Mouse (Mus musculus): ENCODE measurements around the gene Asic1. TPM values are rescaled to one million over a fixed set of nuclear protein-coding genes. Genes with fewer than 3 reads are reported as not detected.

The Asic1 gene
- total and polyA plus RNA-seq, 2 experiments: 0.16 TPM; not detected in 1

DNA sequence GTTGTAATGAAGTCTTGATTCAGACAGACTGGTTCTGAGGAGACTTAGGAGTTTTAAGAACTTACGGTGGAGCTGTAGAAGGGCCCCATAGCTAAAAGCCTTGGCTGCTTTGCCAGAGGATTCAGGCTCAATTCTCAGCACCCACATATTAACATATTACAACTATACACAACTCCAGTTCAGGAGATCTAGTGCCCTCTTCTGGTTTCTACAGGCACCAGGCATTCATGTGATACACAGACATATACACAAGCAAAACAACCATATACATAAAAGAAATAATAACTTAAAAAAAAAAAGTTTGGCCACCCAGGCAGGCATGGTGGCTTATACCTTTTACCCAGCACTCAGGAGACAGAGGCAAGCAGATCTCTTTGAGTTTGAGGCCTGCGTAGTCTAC, 2.6 kb upstream of the Asic1 start:
- Histone ChIP-seq H3K79me2 (ENCODE audit: control insufficient read depth, insufficient read depth, low read length) (no peaks in the 10 kb centered on the region), H3K27ac (replicated peaks; ENCODE audit: insufficient read depth, low read depth, low read length) (no peak overlapping the region), H3K27me3 (ENCODE audit: control insufficient read depth, insufficient read depth, low read length) (peaks cover 19% of the 10 kb centered on the region), H3K4me1 (ENCODE audit: control insufficient read depth, insufficient read depth, low read length) (no peaks in the 10 kb centered on the region), H3K4me3 (ENCODE audit: insufficient read depth, low read depth, low read length) (no peak overlapping the region), H3K9ac (ENCODE audit: low read depth, low read length) (no peak overlapping the region), H3K36me3 (ENCODE audit: control insufficient read depth, insufficient read depth, low read length) (no peaks in the 10 kb centered on the region)
- no peak for DNase-seq (ENCODE audit: extremely low read depth, low read depth, low spot score)
- TF ChIP-seq CTCF (IDR thresholded peaks at IDR 0.05; ENCODE audit: low read depth, low read length) (no peak), POLR2A (IDR thresholded peaks at IDR 0.05; ENCODE audit: extremely low read depth, insufficient read depth, low read length) (no peak)
- 98% methylated on average over 2 of the region's 2 CpGs for WGBS

DNA sequence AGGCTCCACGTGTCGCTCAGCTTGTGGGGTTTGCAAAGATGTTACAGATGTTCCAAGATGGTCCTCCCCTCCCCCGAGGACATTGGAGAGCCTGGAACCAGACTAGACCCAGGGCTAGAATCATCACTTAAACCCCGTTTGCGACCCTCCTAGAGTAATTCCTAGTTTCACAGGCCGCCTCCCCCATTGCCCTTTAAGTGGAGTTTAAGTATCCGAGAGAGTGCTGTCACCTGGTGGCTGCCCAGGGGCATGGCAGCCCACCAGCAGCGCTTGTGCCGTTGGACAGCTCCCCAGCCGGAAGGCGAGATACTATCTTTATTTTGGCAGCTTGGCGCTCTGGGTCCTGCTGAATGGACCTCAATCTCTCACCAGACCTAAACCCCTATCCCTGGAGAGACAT, 1.3 kb upstream of the Asic1 start:
- peak; percentile 31 for DNase-seq (ENCODE audit: extremely low read depth, low read depth, low spot score)
- H3K36me3 ChIP-seq (ENCODE audit: control insufficient read depth, insufficient read depth, low read length): no peaks in the 10 kb centered on the region
- peaks cover 19% of the 10 kb centered on the region for H3K27me3 ChIP-seq (ENCODE audit: control insufficient read depth, insufficient read depth, low read length)
- H3K9ac ChIP-seq (ENCODE audit: low read depth, low read length): no peak overlapping the region
- TF ChIP-seq CTCF (IDR thresholded peaks at IDR 0.05; ENCODE audit: low read depth, low read length) (peak; percentile 97), POLR2A (IDR thresholded peaks at IDR 0.05; ENCODE audit: extremely low read depth, insufficient read depth, low read length) (no peak)
- no peaks in the 10 kb centered on the region for H3K79me2 ChIP-seq (ENCODE audit: control insufficient read depth, insufficient read depth, low read length)
- no peak overlapping the region for H3K27ac ChIP-seq (replicated peaks; ENCODE audit: insufficient read depth, low read depth, low read length)
- no peak overlapping the region for H3K4me3 ChIP-seq (ENCODE audit: insufficient read depth, low read depth, low read length)
- 7% methylated on average over 12 of the region's 12 CpGs for WGBS
- H3K4me1 ChIP-seq (ENCODE audit: control insufficient read depth, insufficient read depth, low read length): no peaks in the 10 kb centered on the region

DNA sequence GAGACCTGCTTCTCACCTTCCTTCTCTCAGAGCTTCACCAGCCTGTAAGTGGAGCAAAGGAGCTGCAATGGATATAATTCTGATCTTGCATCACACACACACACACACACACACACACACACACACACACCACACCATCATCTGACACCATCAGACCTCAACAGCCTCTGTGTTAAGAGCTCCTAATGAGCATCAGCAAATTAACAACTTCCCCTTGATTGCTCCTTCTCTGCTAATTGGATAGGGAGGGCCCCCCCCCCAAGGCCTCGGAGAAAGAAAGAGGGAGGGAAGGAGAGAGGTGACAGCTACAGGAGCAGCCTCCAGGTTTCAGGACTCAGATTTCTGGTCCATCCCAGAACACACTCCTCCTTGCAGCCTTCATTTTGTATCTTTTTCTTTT, 776 bp upstream of the Asic1 start:
- no peak overlapping the region for H3K27ac ChIP-seq (replicated peaks; ENCODE audit: insufficient read depth, low read depth, low read length)
- TF ChIP-seq POLR2A (IDR thresholded peaks at IDR 0.05; ENCODE audit: extremely low read depth, insufficient read depth, low read length): no peak
- TF ChIP-seq CTCF (IDR thresholded peaks at IDR 0.05; ENCODE audit: low read depth, low read length): no peak
- H3K27me3 ChIP-seq (ENCODE audit: control insufficient read depth, insufficient read depth, low read length): peaks cover 17% of the 10 kb centered on the region
- no peak for DNase-seq (ENCODE audit: extremely low read depth, low read depth, low spot score)
- H3K4me3 ChIP-seq (ENCODE audit: insufficient read depth, low read depth, low read length): no peak overlapping the region
- H3K9ac ChIP-seq (ENCODE audit: low read depth, low read length): no peak overlapping the region
- 0% methylated on average over 1 of the region's 1 CpGs for WGBS
- no peaks in the 10 kb centered on the region for H3K36me3 ChIP-seq (ENCODE audit: control insufficient read depth, insufficient read depth, low read length)
- H3K4me1 ChIP-seq (ENCODE audit: control insufficient read depth, insufficient read depth, low read length): no peaks in the 10 kb centered on the region
- H3K79me2 ChIP-seq (ENCODE audit: control insufficient read depth, insufficient read depth, low read length): no peaks in the 10 kb centered on the region

DNA sequence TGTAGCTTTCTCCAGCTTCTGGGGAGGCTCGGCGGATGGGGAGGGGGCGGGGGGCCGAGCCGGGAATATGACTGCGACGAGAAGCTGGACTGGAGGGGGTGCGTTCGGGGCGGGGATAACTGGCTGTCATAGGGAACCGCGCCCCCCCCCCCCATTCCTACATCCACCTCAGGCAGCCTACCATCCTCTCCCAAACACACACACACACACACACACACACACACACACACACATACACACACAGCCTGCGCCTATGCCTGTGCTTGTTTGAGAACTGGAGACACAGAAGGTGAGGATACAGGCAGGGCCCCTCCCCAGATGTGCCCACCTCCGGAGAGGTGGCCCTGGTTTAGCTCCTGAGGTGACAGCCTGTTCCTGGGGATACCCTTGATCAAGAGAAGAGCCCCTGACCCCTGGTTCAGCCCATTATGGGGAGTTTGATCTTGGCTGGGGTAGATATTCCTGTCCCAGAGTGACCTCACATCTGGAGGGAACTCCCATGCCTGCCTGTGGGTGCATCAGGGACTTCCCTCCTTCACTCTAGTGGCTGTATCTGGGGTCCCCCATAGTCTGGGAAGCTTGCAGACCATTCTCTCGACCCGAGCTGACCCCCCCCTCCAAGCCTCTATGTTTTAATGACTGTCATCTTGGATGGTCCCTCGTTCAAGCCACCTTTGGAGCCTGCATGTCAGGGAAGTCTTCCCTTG, 949 bp downstream of the Asic1 start:
- H3K27me3 ChIP-seq (ENCODE audit: control insufficient read depth, insufficient read depth, low read length): peaks cover 17% of the 10 kb centered on the region

DNA sequence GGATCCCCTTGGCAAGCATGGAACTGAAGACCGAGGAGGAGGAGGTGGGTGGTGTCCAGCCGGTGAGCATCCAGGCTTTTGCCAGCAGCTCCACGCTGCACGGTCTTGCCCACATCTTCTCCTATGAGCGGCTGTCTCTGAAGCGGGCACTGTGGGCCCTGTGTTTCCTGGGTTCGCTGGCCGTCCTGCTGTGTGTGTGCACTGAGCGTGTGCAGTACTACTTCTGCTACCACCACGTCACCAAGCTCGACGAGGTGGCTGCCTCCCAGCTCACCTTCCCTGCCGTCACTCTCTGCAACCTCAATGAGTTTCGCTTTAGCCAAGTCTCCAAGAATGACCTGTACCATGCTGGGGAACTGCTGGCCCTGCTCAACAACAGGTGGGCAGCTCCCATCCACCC, 1.6 kb downstream of the Asic1 start:
- no peak overlapping the region for H3K9ac ChIP-seq (ENCODE audit: low read depth, low read length)
- H3K36me3 ChIP-seq (ENCODE audit: control insufficient read depth, insufficient read depth, low read length): no peaks in the 10 kb centered on the region
- H3K4me3 ChIP-seq (ENCODE audit: insufficient read depth, low read depth, low read length): no peak overlapping the region
- no peak for TF ChIP-seq POLR2A (IDR thresholded peaks at IDR 0.05; ENCODE audit: extremely low read depth, insufficient read depth, low read length)
- no peak for TF ChIP-seq CTCF (IDR thresholded peaks at IDR 0.05; ENCODE audit: low read depth, low read length)
- WGBS: 60% methylated on average over 14 of the region's 14 CpGs
- no peaks in the 10 kb centered on the region for H3K79me2 ChIP-seq (ENCODE audit: control insufficient read depth, insufficient read depth, low read length)
- H3K27me3 ChIP-seq (ENCODE audit: control insufficient read depth, insufficient read depth, low read length): peaks cover 17% of the 10 kb centered on the region
- no peak for DNase-seq (ENCODE audit: extremely low read depth, low read depth, low spot score)
- H3K27ac ChIP-seq (replicated peaks; ENCODE audit: insufficient read depth, low read depth, low read length): no peak overlapping the region
- no peaks in the 10 kb centered on the region for H3K4me1 ChIP-seq (ENCODE audit: control insufficient read depth, insufficient read depth, low read length)

More for the DNA sequence above, 949 bp downstream of the Asic1 start:
- peak overlapping the region; percentile 25; the same call in 1 of the 2 replicates for H3K4me3 ChIP-seq (ENCODE audit: insufficient read depth, low read depth, low read length)
- 7% methylated on average over 13 of the region's 17 CpGs for WGBS
- H3K9ac ChIP-seq (ENCODE audit: low read depth, low read length): no peak overlapping the region
- H3K4me1 ChIP-seq (ENCODE audit: control insufficient read depth, insufficient read depth, low read length): no peaks in the 10 kb centered on the region
- no peaks in the 10 kb centered on the region for H3K36me3 ChIP-seq (ENCODE audit: control insufficient read depth, insufficient read depth, low read length)
- H3K79me2 ChIP-seq (ENCODE audit: control insufficient read depth, insufficient read depth, low read length): no peaks in the 10 kb centered on the region
- H3K27ac ChIP-seq (replicated peaks; ENCODE audit: insufficient read depth, low read depth, low read length): no peak overlapping the region
- TF ChIP-seq POLR2A (IDR thresholded peaks at IDR 0.05; ENCODE audit: extremely low read depth, insufficient read depth, low read length) (no peak), CTCF (IDR thresholded peaks at IDR 0.05; ENCODE audit: low read depth, low read length) (no peak)
- DNase-seq (ENCODE audit: extremely low read depth, low read depth, low spot score): no peak

DNA sequence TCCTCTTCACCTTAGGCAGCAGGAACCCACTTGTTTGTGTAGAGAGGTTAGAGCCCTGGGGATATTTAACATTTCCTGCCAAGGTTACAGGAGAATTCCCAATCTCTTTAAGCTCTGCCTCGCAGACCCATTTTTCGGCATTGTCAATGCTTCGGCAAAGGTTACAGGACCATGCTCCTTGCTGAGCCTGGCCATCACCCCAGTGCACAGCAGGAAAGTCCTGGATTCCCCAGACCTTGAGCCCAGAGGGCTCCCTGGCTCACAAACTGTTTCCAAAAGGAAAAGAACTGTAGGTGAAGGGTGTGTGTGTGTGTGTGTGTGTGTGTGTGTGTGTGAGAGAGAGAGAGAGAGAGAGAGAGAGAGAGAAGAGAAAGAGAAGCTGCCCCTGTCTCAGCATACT, 4.7 kb downstream of the Asic1 start:
- Histone ChIP-seq H3K4me1 (ENCODE audit: control insufficient read depth, insufficient read depth, low read length) (no peaks in the 10 kb centered on the region), H3K4me3 (ENCODE audit: insufficient read depth, low read depth, low read length) (no peak overlapping the region), H3K79me2 (ENCODE audit: control insufficient read depth, insufficient read depth, low read length) (no peaks in the 10 kb centered on the region), H3K27me3 (ENCODE audit: control insufficient read depth, insufficient read depth, low read length) (peaks cover 17% of the 10 kb centered on the region), H3K36me3 (ENCODE audit: control insufficient read depth, insufficient read depth, low read length) (no peaks in the 10 kb centered on the region), H3K27ac (replicated peaks; ENCODE audit: insufficient read depth, low read depth, low read length) (no peak overlapping the region), H3K9ac (ENCODE audit: low read depth, low read length) (no peak overlapping the region)
- 76% methylated on average over 3 of the region's 3 CpGs for WGBS
- TF ChIP-seq CTCF (IDR thresholded peaks at IDR 0.05; ENCODE audit: low read depth, low read length): no peak
- TF ChIP-seq POLR2A (IDR thresholded peaks at IDR 0.05; ENCODE audit: extremely low read depth, insufficient read depth, low read length): no peak
- no peak for DNase-seq (ENCODE audit: extremely low read depth, low read depth, low spot score)

All from liver, adult 2 months (tissue).